Mouse (Mus musculus): ENCODE measurements around the gene Man2a1. TPM values are rescaled to one million over a fixed set of nuclear protein-coding genes. Genes with fewer than 3 reads are reported as not detected.

Gene Man2a1
- polyA plus RNA-seq, 1 experiment from 2014 or later, result 4.8 TPM

GRCm38 (mm10) chr17:64735492-64735891 is 135.0 kb downstream of the Man2a1 start:
- H3K4me2 ChIP-seq (ENCODE audit: low read depth, severe bottlenecking), result no peak overlapping the region
- DNase-seq (ENCODE audit: low spot score), result no peak
- H3K9ac ChIP-seq (ENCODE audit: low read length), result no peak overlapping the region
- H3K27me3 ChIP-seq (ENCODE audit: control insufficient read depth, insufficient read depth, low read length), result no peaks in the 10 kb centered on the region
- no peak overlapping the region for H3K4me3 ChIP-seq (ENCODE audit: low read depth, low read length)
- WGBS, result 90% methylated on average over 4 of the region's 4 CpGs
- H3K4me1 ChIP-seq (ENCODE audit: control insufficient read depth, insufficient read depth, low read length), result no peaks in the 10 kb centered on the region
- no peaks in the 10 kb centered on the region for H3K36me3 ChIP-seq (ENCODE audit: control insufficient read depth, insufficient read depth, low read length)
- no peak for ATAC-seq (ENCODE audit: insufficient number of reproducible peaks, low FRiP score, low TSS enrichment, low read depth)
- no peak overlapping the region for H3K27ac ChIP-seq (replicated peaks; ENCODE audit: low read depth, low read length)
- no peaks in the 10 kb centered on the region for H3K9me3 ChIP-seq (ENCODE audit: control insufficient read depth, low read length)

GRCm38 (mm10) chr17:64737918-64738317 is 137.4 kb downstream of the Man2a1 start:
- Histone ChIP-seq H3K9me3 (ENCODE audit: control insufficient read depth, low read length) (no peaks in the 10 kb centered on the region), H3K27me3 (ENCODE audit: control insufficient read depth, insufficient read depth, low read length) (no peaks in the 10 kb centered on the region), H3K4me1 (ENCODE audit: control insufficient read depth, insufficient read depth, low read length) (no peaks in the 10 kb centered on the region), H3K4me2 (ENCODE audit: low read depth, severe bottlenecking) (no peak overlapping the region), H3K4me3 (ENCODE audit: low read depth, low read length) (no peak overlapping the region), H3K9ac (ENCODE audit: low read length) (no peak overlapping the region), H3K36me3 (ENCODE audit: control insufficient read depth, insufficient read depth, low read length) (no peaks in the 10 kb centered on the region; the same call in 1 of the 2 replicates), H3K27ac (replicated peaks; ENCODE audit: low read depth, low read length) (no peak overlapping the region)
- ATAC-seq (ENCODE audit: insufficient number of reproducible peaks, low FRiP score, low TSS enrichment, low read depth), result no peak
- no peak for DNase-seq (ENCODE audit: low spot score)
- WGBS, result 90% methylated on average over 1 of the region's 1 CpGs

- no peak overlapping the region for H3K27ac ChIP-seq (replicated peaks; ENCODE audit: low read depth, low read length)
- H3K9me3 ChIP-seq (ENCODE audit: control insufficient read depth, low read length), result no peaks in the 10 kb centered on the region
- H3K4me3 ChIP-seq (ENCODE audit: low read depth, low read length), result no peak overlapping the region
- no peak overlapping the region for H3K4me2 ChIP-seq (ENCODE audit: low read depth, severe bottlenecking)
- ATAC-seq (ENCODE audit: insufficient number of reproducible peaks, low FRiP score, low TSS enrichment, low read depth) (no peak), DNase-seq (ENCODE audit: low spot score) (no peak)
- H3K4me1 ChIP-seq (ENCODE audit: control insufficient read depth, insufficient read depth, low read length), result no peaks in the 10 kb centered on the region
- no peak overlapping the region for H3K9ac ChIP-seq (ENCODE audit: low read length)
- H3K27me3 ChIP-seq (ENCODE audit: control insufficient read depth, insufficient read depth, low read length), result no peaks in the 10 kb centered on the region
- WGBS, result 95% methylated on average over 6 of the region's 6 CpGs
- H3K36me3 ChIP-seq (ENCODE audit: control insufficient read depth, insufficient read depth, low read length), result peaks cover under 1% of the 10 kb centered on the region; the same call in 1 of the 2 replicates
Measured at GRCm38 (mm10) chr17:64739129-64739528, 138.6 kb downstream of the Man2a1 start.

- no peak overlapping the region for H3K27ac ChIP-seq (replicated peaks; ENCODE audit: low read depth, low read length)
- ATAC-seq (ENCODE audit: insufficient number of reproducible peaks, low FRiP score, low TSS enrichment, low read depth) (no peak), DNase-seq (ENCODE audit: low spot score) (peak; percentile 14)
- WGBS, result 68% methylated on average over 6 of the region's 6 CpGs
- peaks cover 6% of the 10 kb centered on the region for H3K36me3 ChIP-seq (ENCODE audit: control insufficient read depth, insufficient read depth, low read length)
- H3K9me3 ChIP-seq (ENCODE audit: control insufficient read depth, low read length), result no peaks in the 10 kb centered on the region
- no peak overlapping the region for H3K4me2 ChIP-seq (ENCODE audit: low read depth, severe bottlenecking)
- H3K4me1 ChIP-seq (ENCODE audit: control insufficient read depth, insufficient read depth, low read length), result no peaks in the 10 kb centered on the region
- H3K27me3 ChIP-seq (ENCODE audit: control insufficient read depth, insufficient read depth, low read length), result no peaks in the 10 kb centered on the region
- no peak overlapping the region for H3K4me3 ChIP-seq (ENCODE audit: low read depth, low read length)
- H3K9ac ChIP-seq (ENCODE audit: low read length), result no peak overlapping the region
Measured at GRCm38 (mm10) chr17:64742715-64743605, 142.4 kb downstream of the Man2a1 start.

GRCm38 (mm10) chr17:64743606-64744300 is 143.2 kb downstream of the Man2a1 start:
- Histone ChIP-seq H3K9me3 (ENCODE audit: control insufficient read depth, low read length) (no peaks in the 10 kb centered on the region), H3K27ac (replicated peaks; ENCODE audit: low read depth, low read length) (no peak overlapping the region), H3K36me3 (ENCODE audit: control insufficient read depth, insufficient read depth, low read length) (peaks cover 6% of the 10 kb centered on the region), H3K4me1 (ENCODE audit: control insufficient read depth, insufficient read depth, low read length) (no peaks in the 10 kb centered on the region), H3K9ac (ENCODE audit: low read length) (no peak overlapping the region), H3K27me3 (ENCODE audit: control insufficient read depth, insufficient read depth, low read length) (no peaks in the 10 kb centered on the region), H3K4me3 (ENCODE audit: low read depth, low read length) (no peak overlapping the region), H3K4me2 (ENCODE audit: low read depth, severe bottlenecking) (no peak overlapping the region)
- ATAC-seq (ENCODE audit: insufficient number of reproducible peaks, low FRiP score, low TSS enrichment, low read depth) (no peak), DNase-seq (ENCODE audit: low spot score) (no peak)
- 94% methylated on average over 13 of the region's 13 CpGs for WGBS

- no peak overlapping the region for H3K4me3 ChIP-seq (ENCODE audit: low read depth, low read length)
- DNase-seq (ENCODE audit: low spot score) (no peak), ATAC-seq (ENCODE audit: insufficient number of reproducible peaks, low FRiP score, low TSS enrichment, low read depth) (no peak)
- no peaks in the 10 kb centered on the region for H3K9me3 ChIP-seq (ENCODE audit: control insufficient read depth, low read length)
- peaks cover 8% of the 10 kb centered on the region; the same call in 1 of the 2 replicates for H3K36me3 ChIP-seq (ENCODE audit: control insufficient read depth, insufficient read depth, low read length)
- no peak overlapping the region for H3K4me2 ChIP-seq (ENCODE audit: low read depth, severe bottlenecking)
- H3K9ac ChIP-seq (ENCODE audit: low read length), result no peak overlapping the region
- no peaks in the 10 kb centered on the region for H3K27me3 ChIP-seq (ENCODE audit: control insufficient read depth, insufficient read depth, low read length)
- no peaks in the 10 kb centered on the region for H3K4me1 ChIP-seq (ENCODE audit: control insufficient read depth, insufficient read depth, low read length)
- H3K27ac ChIP-seq (replicated peaks; ENCODE audit: low read depth, low read length), result no peak overlapping the region
- 80% methylated on average over 8 of the region's 8 CpGs for WGBS
Measured at GRCm38 (mm10) chr17:64746637-64747225, 146.2 kb downstream of the Man2a1 start.

- peaks cover 8% of the 10 kb centered on the region; the same call in 1 of the 2 replicates for H3K36me3 ChIP-seq (ENCODE audit: control insufficient read depth, insufficient read depth, low read length)
- H3K27me3 ChIP-seq (ENCODE audit: control insufficient read depth, insufficient read depth, low read length), result no peaks in the 10 kb centered on the region
- H3K4me3 ChIP-seq (ENCODE audit: low read depth, low read length), result no peak overlapping the region
- H3K4me1 ChIP-seq (ENCODE audit: control insufficient read depth, insufficient read depth, low read length), result no peaks in the 10 kb centered on the region
- WGBS, result 85% methylated on average over 5 of the region's 5 CpGs
- no peak overlapping the region for H3K9ac ChIP-seq (ENCODE audit: low read length)
- no peaks in the 10 kb centered on the region for H3K9me3 ChIP-seq (ENCODE audit: control insufficient read depth, low read length)
- no peak overlapping the region for H3K4me2 ChIP-seq (ENCODE audit: low read depth, severe bottlenecking)
- ATAC-seq (ENCODE audit: insufficient number of reproducible peaks, low FRiP score, low TSS enrichment, low read depth), result no peak
- H3K27ac ChIP-seq (replicated peaks; ENCODE audit: low read depth, low read length), result no peak overlapping the region
- no peak for DNase-seq (ENCODE audit: low spot score)
Measured at GRCm38 (mm10) chr17:64747461-64747860, 146.9 kb downstream of the Man2a1 start.

GRCm38 (mm10) chr17:64748131-64748530 is 147.6 kb downstream of the Man2a1 start:
- no peak for DNase-seq (ENCODE audit: low spot score)
- Histone ChIP-seq H3K9me3 (ENCODE audit: control insufficient read depth, low read length) (no peaks in the 10 kb centered on the region), H3K4me3 (ENCODE audit: low read depth, low read length) (no peak overlapping the region), H3K36me3 (ENCODE audit: control insufficient read depth, insufficient read depth, low read length) (peaks cover 8% of the 10 kb centered on the region; the same call in 1 of the 2 replicates), H3K27ac (replicated peaks; ENCODE audit: low read depth, low read length) (no peak overlapping the region), H3K9ac (ENCODE audit: low read length) (no peak overlapping the region), H3K4me2 (ENCODE audit: low read depth, severe bottlenecking) (no peak overlapping the region), H3K4me1 (ENCODE audit: control insufficient read depth, insufficient read depth, low read length) (no peaks in the 10 kb centered on the region), H3K27me3 (ENCODE audit: control insufficient read depth, insufficient read depth, low read length) (no peaks in the 10 kb centered on the region)
- WGBS, result 89% methylated on average over 2 of the region's 2 CpGs
- ATAC-seq (ENCODE audit: insufficient number of reproducible peaks, low FRiP score, low TSS enrichment, low read depth), result no peak

Data from limb, embryonic 11.5 days (tissue).